Mouse (Mus musculus) hindbrain, postnatal 0 days (tissue): ENCODE measurements at regions not wholly inside any gene's neighbourhood (a gene's known extent, or its start where the extent isn't known, plus 50 kb on each side); places are given as distances from the start of the nearest gene placed in this dataset.
A peak's percentile ranks its signal among the peaks of the same experiment; 100 is the strongest.
"Not testable (repeated sequence)": the region's sequence is repeated elsewhere in the genome, so short reads cannot be mapped to it uniquely, and the experiment has no call there.

ENCODE experiments used
- ATAC-seq: fragments of 200-750 bp; cut with Nextera tagmentation; 2 replicates; pipeline ENCODE4 v1.8.0; 2017; ENCODE audit warnings: mild to moderate bottlenecking, moderate TSS enrichment, moderate library complexity
- DNase-seq: peaks from one replicate; pipeline ENCODE4 v3.0.0-alpha.2; 2015; ENCODE audit warnings: low spot score
- H3K27ac ChIP-seq: fragments of 300-500 bp; sonication (generic); 2 replicates; pipeline ENCODE4 v1.5.1; 2014; ENCODE audit warnings: mild to moderate bottlenecking
- H3K27me3 ChIP-seq: fragments of 300-500 bp; sonication (generic); 2 replicates; pipeline ENCODE4 v1.6.1; 2014; ENCODE audit warnings: low read length, mixed read lengths; ENCODE audit not compliant: insufficient read depth
- H3K36me3 ChIP-seq: fragments of 300-500 bp; sonication (generic); 2 replicates; pipeline ENCODE4 v1.6.1; 2014; ENCODE audit warnings: low read length, mixed read lengths; ENCODE audit not compliant: insufficient read depth
- H3K4me1 ChIP-seq: fragments of 300-500 bp; sonication (generic); 2 replicates; pipeline ENCODE4 v1.6.1; 2014; ENCODE audit warnings: antibody characterized with exemption, low read length, mixed read lengths; ENCODE audit not compliant: insufficient read depth
- H3K4me2 ChIP-seq: fragments of 300-500 bp; sonication (generic); 2 replicates; pipeline ENCODE4 v1.6.1; 2014; ENCODE audit warnings: low read depth, mild to moderate bottlenecking, low read length, moderate library complexity, mixed read lengths
- H3K4me3 ChIP-seq: fragments of 300-500 bp; sonication (generic); 2 replicates; pipeline ENCODE4 v1.5.1; 2014; ENCODE audit warnings: low read length
- H3K9ac ChIP-seq: fragments of 300-500 bp; sonication (generic); replicated peaks from 2 replicates; pipeline ENCODE4 v1.6.1; 2014; ENCODE audit warnings: mild to moderate bottlenecking, low read length, moderate library complexity, mixed read lengths
- H3K9me3 ChIP-seq: fragments of 300-500 bp; sonication (generic); 2 replicates; pipeline ENCODE4 v1.6.1; 2016; ENCODE audit warnings: low read length, mixed read lengths
- CTCF ChIP-seq: IDR thresholded peaks from 2 replicates; pipeline ENCODE4 v1.5.1; 2016; ENCODE audit warnings: antibody characterized with exemption, control low read depth, low read depth
- WGBS: fragments of 180-500 bp; shearing (Covaris S2); extraction: QIAGEN DNeasy Blood & Tissue Kit; methylation state at CpG from one replicate; pipeline ENCODE4 v1.1.7; 2014; 5-methylcytosine and 5-hydroxymethylcytosine counted together

DNA sequence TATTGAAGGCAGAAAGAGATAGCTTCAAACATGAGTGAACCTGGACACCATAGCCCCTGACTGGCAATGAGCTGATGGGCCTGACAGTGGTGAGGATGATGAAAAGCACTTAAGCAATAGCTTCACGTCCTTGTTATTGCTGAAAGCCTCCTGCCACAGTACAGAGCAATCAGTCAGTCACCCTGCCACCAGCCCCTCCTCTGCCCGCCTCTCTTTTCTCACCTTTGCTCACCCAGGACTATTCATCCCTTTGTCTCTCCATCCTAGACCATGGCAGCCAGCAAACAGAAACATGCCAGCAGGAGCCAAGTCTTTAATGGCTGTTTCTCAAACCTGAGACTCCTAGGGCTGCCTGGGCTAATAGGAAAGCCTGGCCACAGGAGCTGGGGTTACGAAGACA is 114.5 kb upstream of the Plxna2 start:
- H3K4me3 ChIP-seq: no peak overlapping the region
- H3K9me3 ChIP-seq: no peaks in the 10 kb centered on the region
- H3K27ac ChIP-seq: no peak overlapping the region
- H3K4me1 ChIP-seq: no peaks in the 10 kb centered on the region
- DNase-seq (no peak), ATAC-seq (no peak)
- H3K4me2 ChIP-seq: no peak overlapping the region
- no peak for TF ChIP-seq CTCF
- no peak overlapping the region for H3K9ac ChIP-seq
- 47% methylated on average over 3 of the region's 3 CpGs for WGBS
- H3K27me3 ChIP-seq: no peaks in the 10 kb centered on the region
- no peaks in the 10 kb centered on the region for H3K36me3 ChIP-seq

DNA sequence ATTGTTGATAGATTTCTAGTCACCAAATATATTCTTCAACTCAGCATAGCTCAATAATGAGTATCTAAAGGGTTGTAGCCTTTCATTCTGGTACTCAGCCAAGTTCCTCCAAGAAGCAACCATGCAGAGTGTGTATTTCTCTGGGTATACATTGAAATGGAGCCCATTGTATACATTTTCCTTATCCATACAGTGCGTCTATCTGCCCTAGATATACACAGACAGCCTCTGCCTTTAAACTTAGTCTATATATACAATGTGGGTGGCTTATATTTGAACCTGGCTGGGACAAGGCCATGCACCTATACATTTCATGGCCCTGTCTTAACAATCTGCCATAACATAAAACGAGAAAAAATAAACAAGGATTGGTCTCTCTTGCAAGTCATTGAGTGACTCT is 121.6 kb upstream of the Plxna2 start:
- H3K4me3 ChIP-seq: no peak overlapping the region
- 79% methylated on average over 2 of the region's 2 CpGs for WGBS
- DNase-seq (no peak), ATAC-seq (no peak)
- H3K27me3 ChIP-seq: no peaks in the 10 kb centered on the region
- no peaks in the 10 kb centered on the region for H3K9me3 ChIP-seq
- no peak overlapping the region for H3K27ac ChIP-seq
- TF ChIP-seq CTCF: no peak
- no peaks in the 10 kb centered on the region for H3K4me1 ChIP-seq
- H3K4me2 ChIP-seq: no peak overlapping the region
- H3K9ac ChIP-seq: no peak overlapping the region
- no peaks in the 10 kb centered on the region for H3K36me3 ChIP-seq

- ATAC-seq (no peak), DNase-seq (no peak)
Measured at GRCm38 (mm10) chr1:194491111-194491510, 126.9 kb upstream of the Plxna2 start.

DNA sequence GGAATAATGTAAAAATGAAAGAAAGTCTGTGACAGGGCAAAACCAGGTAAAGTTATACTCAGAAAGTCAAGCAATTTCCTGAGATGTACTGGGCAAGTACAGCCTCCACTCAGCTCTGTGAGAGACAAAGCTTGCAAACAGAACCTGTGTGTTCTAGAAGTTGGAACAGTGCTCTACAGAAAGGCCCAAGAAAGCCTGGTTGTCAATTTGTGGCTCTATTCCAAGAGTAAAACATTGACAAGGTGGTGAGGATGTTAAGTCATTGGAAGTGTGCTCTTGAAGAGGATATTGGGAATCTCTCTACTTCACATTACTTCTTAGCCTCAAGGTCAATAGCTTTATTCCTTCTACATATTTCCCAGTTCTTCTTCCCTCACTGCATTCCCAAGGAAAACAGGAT is 129.9 kb upstream of the Plxna2 start:
- no peak for ATAC-seq
- H3K4me2 ChIP-seq: no peak overlapping the region
- H3K36me3 ChIP-seq: no peaks in the 10 kb centered on the region

More at GRCm38 (mm10) chr1:194491111-194491510, 126.9 kb upstream of the Plxna2 start:
- no peak overlapping the region for H3K9ac ChIP-seq
- no peak overlapping the region for H3K4me2 ChIP-seq
- no peak for TF ChIP-seq CTCF
- no peak overlapping the region for H3K4me3 ChIP-seq
- no peaks in the 10 kb centered on the region for H3K36me3 ChIP-seq
- no peaks in the 10 kb centered on the region for H3K9me3 ChIP-seq
- H3K27me3 ChIP-seq: no peaks in the 10 kb centered on the region
- no peak overlapping the region for H3K27ac ChIP-seq
- H3K4me1 ChIP-seq: no peaks in the 10 kb centered on the region

GRCm38 (mm10) chr1:194482717-194483059 is 135.3 kb upstream of the Plxna2 start:
- no peak overlapping the region for H3K4me2 ChIP-seq
- H3K27me3 ChIP-seq: no peaks in the 10 kb centered on the region
- DNase-seq: no peak
- H3K27ac ChIP-seq: no peak overlapping the region
- no peaks in the 10 kb centered on the region for H3K9me3 ChIP-seq
- no peak for ATAC-seq
- no peaks in the 10 kb centered on the region for H3K4me1 ChIP-seq
- TF ChIP-seq CTCF: no peak
- no peak overlapping the region for H3K4me3 ChIP-seq
- no peaks in the 10 kb centered on the region for H3K36me3 ChIP-seq
- H3K9ac ChIP-seq: no peak overlapping the region

More for the DNA sequence above, 129.9 kb upstream of the Plxna2 start:
- H3K27ac ChIP-seq: no peak overlapping the region
- H3K9me3 ChIP-seq: no peaks in the 10 kb centered on the region
- no peak for TF ChIP-seq CTCF
- H3K9ac ChIP-seq: no peak overlapping the region
- no peaks in the 10 kb centered on the region for H3K4me1 ChIP-seq
- DNase-seq: no peak
- H3K4me3 ChIP-seq: no peak overlapping the region
- no peaks in the 10 kb centered on the region for H3K27me3 ChIP-seq

DNA sequence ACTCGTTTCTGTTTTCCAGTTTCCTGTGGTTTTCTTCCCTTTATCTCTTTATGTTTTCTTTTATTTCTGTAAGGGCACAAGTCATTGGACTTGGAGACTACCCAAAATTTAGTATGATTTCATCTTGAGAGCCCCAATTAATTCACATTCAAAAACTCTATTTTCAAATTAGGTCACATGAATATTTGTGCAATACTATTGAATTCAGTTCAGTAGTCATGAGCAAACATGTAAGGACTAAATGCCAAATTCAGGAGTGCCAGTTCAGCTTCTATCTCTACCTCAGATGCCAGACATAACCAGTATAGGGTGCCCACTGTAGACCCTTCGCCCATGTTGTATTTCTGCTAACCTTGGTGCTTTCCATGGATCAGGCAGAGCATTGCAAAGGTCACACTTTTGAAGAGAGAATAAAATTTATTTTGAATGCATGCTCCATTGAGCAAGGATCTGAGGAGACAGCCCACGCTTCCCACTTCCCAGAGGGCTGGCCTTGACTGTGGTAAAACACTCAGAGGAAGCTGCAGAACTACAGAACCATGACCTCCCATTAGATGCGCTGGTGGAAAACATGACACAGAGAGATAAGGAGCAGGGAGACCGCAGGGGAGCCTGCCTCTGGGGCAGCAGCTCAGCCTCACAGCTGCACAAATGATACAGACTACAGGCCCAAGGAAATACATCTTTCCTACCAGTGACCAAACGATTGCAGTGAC is 135.9 kb upstream of the Plxna2 start:
- Histone ChIP-seq H3K4me1 (no peaks in the 10 kb centered on the region), H3K9ac (no peak overlapping the region), H3K27me3 (no peaks in the 10 kb centered on the region), H3K4me2 (no peak overlapping the region), H3K36me3 (no peaks in the 10 kb centered on the region), H3K27ac (no peak overlapping the region), H3K9me3 (no peaks in the 10 kb centered on the region), H3K4me3 (no peak overlapping the region)
- TF ChIP-seq CTCF: no peak
- 66% methylated on average over 6 of the region's 6 CpGs for WGBS
- DNase-seq (no peak), ATAC-seq (no peak)

DNA sequence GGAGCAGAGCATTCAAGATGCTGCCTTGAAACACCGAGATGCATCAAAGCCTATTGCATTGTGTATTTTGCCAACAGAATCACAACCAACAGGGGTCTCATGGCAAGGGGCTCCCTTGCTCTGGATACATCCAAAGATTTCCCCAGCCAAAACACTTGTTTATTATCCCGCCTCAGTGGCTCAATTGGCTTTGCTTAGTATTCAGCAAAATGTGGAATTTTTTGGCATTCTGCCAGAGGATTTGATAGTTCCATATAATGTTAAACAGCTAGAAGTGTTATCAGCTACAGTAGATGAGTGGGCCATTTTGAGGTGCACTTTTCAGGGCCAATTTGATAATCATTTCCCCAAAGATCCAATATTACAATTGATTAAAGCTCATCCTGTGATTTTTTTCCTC is 146.7 kb upstream of the Plxna2 start:
- H3K36me3 ChIP-seq, H3K4me2 ChIP-seq, ATAC-seq, H3K4me1 ChIP-seq, H3K9ac ChIP-seq, H3K9me3 ChIP-seq, H3K27ac ChIP-seq, H3K27me3 ChIP-seq, H3K4me3 ChIP-seq: not testable (repeated sequence)
- 44% methylated on average over 2 of the region's 2 CpGs for WGBS
- peak; percentile 18 for DNase-seq
